Mouse (Mus musculus) embryonic facial prominence, embryonic 11.5 days (tissue): ENCODE measurements at regions not wholly inside any gene's neighbourhood (a gene's known extent, or its start where the extent isn't known, plus 50 kb on each side); places are given as distances from the start of the nearest gene placed in this dataset.

Experiments used
- ATAC-seq: fragments of 200-750 bp; cut with Nextera tagmentation; replicated peaks from 2 replicates; pipeline ENCODE4 v1.8.0; 2017; ENCODE audit warnings: low read depth; ENCODE audit not compliant: insufficient number of reproducible peaks, low FRiP score, low TSS enrichment
- DNase-seq: peaks from one replicate; pipeline ENCODE4 v3.0.0-alpha.2; 2015; ENCODE audit warnings: low spot score
- H3K27ac ChIP-seq: fragments of 300-500 bp; sonication (generic); replicated peaks from 2 replicates; pipeline ENCODE4 v1.5.1; 2014; ENCODE audit warnings: mild to moderate bottlenecking, low read depth, low read length, control low read depth
- H3K27me3 ChIP-seq: fragments of 300-500 bp; sonication (generic); 2 replicates; pipeline ENCODE4 v1.6.1; 2014; ENCODE audit warnings: mild to moderate bottlenecking, low read length, moderate library complexity, mixed read lengths; ENCODE audit not compliant: control insufficient read depth, insufficient read depth
- H3K36me3 ChIP-seq: fragments of 300-500 bp; sonication (generic); replicated peaks from 2 replicates; pipeline ENCODE4 v1.6.1; 2014; ENCODE audit warnings: low read depth, mild to moderate bottlenecking, low read length, moderate library complexity, mixed read lengths; ENCODE audit not compliant: control insufficient read depth, insufficient read depth
- H3K4me1 ChIP-seq: fragments of 300-500 bp; sonication (generic); 2 replicates; pipeline ENCODE4 v1.6.1; 2014; ENCODE audit warnings: low read length, mixed read lengths; ENCODE audit not compliant: control insufficient read depth, insufficient read depth
- H3K4me2 ChIP-seq: fragments of 300-500 bp; sonication (generic); 2 replicates; pipeline ENCODE4 v1.6.1; 2014; ENCODE audit warnings: low read depth, mild to moderate bottlenecking, control low read depth, low read length, moderate library complexity
- H3K4me3 ChIP-seq: fragments of 300-500 bp; sonication (generic); 2 replicates; pipeline ENCODE4 v1.5.1; 2014; ENCODE audit warnings: low read depth, low read length, control low read depth
- H3K9ac ChIP-seq: fragments of 300-500 bp; sonication (generic); replicated peaks from 2 replicates; pipeline ENCODE4 v1.6.1; 2014; ENCODE audit warnings: mild to moderate bottlenecking, control low read depth, low read length
- H3K9me3 ChIP-seq: fragments of 300-500 bp; sonication (generic); replicated peaks from 2 replicates; pipeline ENCODE4 v1.6.1; 2016; ENCODE audit warnings: mild to moderate bottlenecking, low read length, inconsistent platforms, mixed read lengths; ENCODE audit not compliant: control insufficient read depth
- WGBS: fragments of 180-500 bp; shearing (Covaris S2); extraction: QIAGEN DNeasy Blood & Tissue Kit; methylation state at CpG from one replicate; pipeline ENCODE4 v1.1.7; 2014; 5-methylcytosine and 5-hydroxymethylcytosine counted together

DNA sequence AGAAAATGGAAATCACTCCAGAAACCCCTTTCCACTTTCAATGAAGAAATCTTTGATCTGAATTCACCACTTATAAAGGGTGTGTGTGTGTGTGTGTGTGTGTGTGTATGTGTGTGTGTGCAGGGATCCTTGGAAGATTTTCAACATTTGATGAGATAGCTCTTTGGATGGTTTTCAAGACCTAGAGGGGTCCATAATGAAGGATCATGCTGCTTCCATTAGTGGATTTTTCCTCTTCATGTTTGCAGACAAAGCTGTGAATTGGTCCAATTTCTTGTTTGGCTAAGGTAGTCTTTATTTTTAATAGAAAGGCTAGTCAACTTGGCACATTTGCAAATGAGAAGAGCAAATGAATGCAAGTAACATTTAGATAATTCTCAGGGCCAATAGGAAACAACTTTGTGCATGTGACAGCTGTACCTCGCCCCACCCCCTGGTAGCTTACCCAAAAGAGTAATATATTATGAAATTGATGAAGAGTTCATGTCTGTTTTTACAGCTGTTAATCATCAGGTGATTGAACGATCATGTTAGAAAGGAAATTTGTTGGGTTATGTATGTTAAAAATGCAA, 257.4 kb downstream of the Etv1 start:
- WGBS, result 63% methylated on average over 2 of the region's 2 CpGs
- H3K27ac ChIP-seq, result no peak overlapping the region

GRCm38 (mm10) chr12:39038077-39038476, 258.9 kb downstream of the Etv1 start:
- ATAC-seq, result no peak
- no peak overlapping the region for H3K4me3 ChIP-seq
- H3K4me2 ChIP-seq, result no peak overlapping the region
- H3K27ac ChIP-seq, result no peak overlapping the region
- no peaks in the 10 kb centered on the region for H3K36me3 ChIP-seq
- no peaks in the 10 kb centered on the region for H3K4me1 ChIP-seq
- no peak overlapping the region for H3K9ac ChIP-seq
- 81% methylated on average over 3 of the region's 3 CpGs for WGBS
- no peaks in the 10 kb centered on the region for H3K9me3 ChIP-seq
- H3K27me3 ChIP-seq, result no peaks in the 10 kb centered on the region
- DNase-seq, result no peak

More for the DNA sequence above, 257.4 kb downstream of the Etv1 start:
- H3K4me1 ChIP-seq, result no peaks in the 10 kb centered on the region
- ATAC-seq (no peak), DNase-seq (no peak)
- H3K36me3 ChIP-seq, result no peaks in the 10 kb centered on the region
- H3K27me3 ChIP-seq, result no peaks in the 10 kb centered on the region
- no peak overlapping the region for H3K4me3 ChIP-seq
- no peaks in the 10 kb centered on the region for H3K9me3 ChIP-seq
- H3K9ac ChIP-seq, result no peak overlapping the region
- H3K4me2 ChIP-seq, result no peak overlapping the region

- H3K36me3 ChIP-seq, result no peaks in the 10 kb centered on the region
- ATAC-seq (no peak), DNase-seq (peak; percentile 31)
- H3K4me1 ChIP-seq, result no peaks in the 10 kb centered on the region
- H3K9me3 ChIP-seq, result no peaks in the 10 kb centered on the region
- no peaks in the 10 kb centered on the region for H3K27me3 ChIP-seq
- WGBS, result 26% methylated on average over 2 of the region's 2 CpGs
- no peak overlapping the region for H3K9ac ChIP-seq
- no peak overlapping the region for H3K27ac ChIP-seq
- H3K4me2 ChIP-seq, result no peak overlapping the region
- H3K4me3 ChIP-seq, result no peak overlapping the region
Measured at GRCm38 (mm10) chr12:39038656-39039055, 259.5 kb downstream of the Etv1 start.

DNA sequence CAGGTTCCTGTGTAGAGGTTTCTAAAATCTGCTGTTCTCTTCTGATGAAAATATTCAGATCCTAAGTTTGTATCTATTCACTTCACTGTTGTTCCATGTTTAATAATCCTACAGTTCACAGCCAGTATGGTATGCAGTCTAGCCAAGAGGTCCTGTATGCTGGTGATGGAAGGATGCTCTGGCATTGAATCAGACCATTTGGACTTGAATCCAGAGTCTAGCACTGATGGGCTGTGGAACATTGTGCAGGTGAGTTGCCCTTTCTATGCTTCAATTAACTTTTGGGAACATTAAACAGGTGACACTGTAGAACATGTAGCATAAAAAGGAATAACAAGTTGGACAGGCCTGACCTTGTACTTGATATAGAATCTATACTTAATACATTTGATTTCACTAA, 267.9 kb downstream of the Etv1 start:
- H3K9ac ChIP-seq, result no peak overlapping the region
- no peaks in the 10 kb centered on the region for H3K4me1 ChIP-seq
- H3K4me2 ChIP-seq, result no peak overlapping the region
- H3K27me3 ChIP-seq, result no peaks in the 10 kb centered on the region
- no peaks in the 10 kb centered on the region for H3K36me3 ChIP-seq
- H3K9me3 ChIP-seq, result no peaks in the 10 kb centered on the region
- ATAC-seq (no peak), DNase-seq (no peak)
- H3K27ac ChIP-seq, result no peak overlapping the region
- no peak overlapping the region for H3K4me3 ChIP-seq

- Histone ChIP-seq H3K9ac (no peak overlapping the region), H3K27me3 (no peaks in the 10 kb centered on the region), H3K27ac (no peak overlapping the region), H3K9me3 (no peaks in the 10 kb centered on the region), H3K4me1 (no peaks in the 10 kb centered on the region), H3K4me3 (no peak overlapping the region), H3K4me2 (no peak overlapping the region), H3K36me3 (no peaks in the 10 kb centered on the region)
- DNase-seq, result no peak
- no peak for ATAC-seq
- 71% methylated on average over 6 of the region's 6 CpGs for WGBS
Measured at GRCm38 (mm10) chr12:39048441-39048840, 269.3 kb downstream of the Etv1 start.

DNA sequence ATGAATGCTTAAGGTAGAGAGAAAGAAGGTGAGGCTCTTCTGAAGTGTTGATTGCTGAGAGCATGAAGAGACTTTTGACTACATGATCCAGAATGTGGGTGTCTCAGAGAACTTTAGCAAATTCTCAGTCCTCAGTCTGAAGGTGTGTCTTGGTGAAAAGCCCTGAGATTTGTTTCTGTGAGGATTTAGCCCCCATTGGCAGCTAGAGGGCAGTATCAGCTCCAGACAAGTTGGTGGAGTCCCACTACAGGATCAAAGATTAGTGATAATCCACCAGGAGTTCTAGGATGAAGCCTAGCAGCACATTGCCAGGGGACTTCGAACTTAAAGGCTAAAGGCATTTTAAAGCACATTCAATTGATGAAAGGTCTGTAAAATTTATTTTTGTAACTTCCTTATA, 269.8 kb downstream of the Etv1 start:
- no peak overlapping the region for H3K4me2 ChIP-seq
- H3K36me3 ChIP-seq, result no peaks in the 10 kb centered on the region
- no peaks in the 10 kb centered on the region for H3K27me3 ChIP-seq
- no peak for ATAC-seq
- H3K4me3 ChIP-seq, result no peak overlapping the region
- no peaks in the 10 kb centered on the region for H3K4me1 ChIP-seq
- no peak overlapping the region for H3K9ac ChIP-seq
- H3K27ac ChIP-seq, result no peak overlapping the region
- 76% methylated on average over 1 of the region's 1 CpGs for WGBS
- no peaks in the 10 kb centered on the region for H3K9me3 ChIP-seq
- peak; percentile 38 for DNase-seq

DNA sequence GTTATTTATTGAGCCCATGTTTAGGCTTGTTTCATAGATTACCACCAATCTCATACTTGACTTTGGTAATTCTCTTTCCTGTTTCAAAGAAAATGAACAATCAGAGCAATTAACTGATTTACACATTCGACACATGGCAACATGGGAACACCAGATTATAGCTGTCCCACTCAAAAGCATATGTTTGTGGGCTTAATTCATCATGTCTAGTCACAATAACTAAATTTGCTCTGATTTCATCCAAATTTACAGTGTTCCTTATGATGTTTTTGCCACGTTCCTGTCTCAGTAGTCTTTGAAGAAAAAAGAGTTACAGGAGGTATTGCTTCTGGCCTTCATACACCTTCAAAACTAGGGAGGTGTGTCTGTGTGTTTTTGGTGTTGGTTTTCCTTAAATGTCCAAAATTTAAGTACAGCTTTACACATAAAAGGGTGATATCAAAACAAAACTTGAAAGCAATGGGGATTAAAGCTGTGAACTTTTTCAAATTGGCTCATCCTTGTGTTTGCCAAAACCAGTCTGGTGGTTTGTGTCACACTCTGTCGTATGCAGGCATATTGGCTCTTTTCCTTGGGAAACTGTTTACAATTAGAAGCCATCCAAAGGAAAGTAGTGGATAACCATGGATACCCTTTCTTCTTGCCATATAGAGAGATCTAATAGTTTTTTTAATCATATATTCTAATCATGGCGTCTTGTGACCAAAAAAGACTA, 291.3 kb downstream of the Etv1 start:
- 86% methylated on average over 4 of the region's 4 CpGs for WGBS
- Histone ChIP-seq H3K27me3 (no peaks in the 10 kb centered on the region), H3K4me1 (no peaks in the 10 kb centered on the region), H3K4me3 (no peak overlapping the region), H3K4me2 (no peak overlapping the region), H3K9me3 (no peaks in the 10 kb centered on the region), H3K36me3 (no peaks in the 10 kb centered on the region), H3K27ac (no peak overlapping the region), H3K9ac (no peak overlapping the region)
- DNase-seq, result no peak
- no peak for ATAC-seq

DNA sequence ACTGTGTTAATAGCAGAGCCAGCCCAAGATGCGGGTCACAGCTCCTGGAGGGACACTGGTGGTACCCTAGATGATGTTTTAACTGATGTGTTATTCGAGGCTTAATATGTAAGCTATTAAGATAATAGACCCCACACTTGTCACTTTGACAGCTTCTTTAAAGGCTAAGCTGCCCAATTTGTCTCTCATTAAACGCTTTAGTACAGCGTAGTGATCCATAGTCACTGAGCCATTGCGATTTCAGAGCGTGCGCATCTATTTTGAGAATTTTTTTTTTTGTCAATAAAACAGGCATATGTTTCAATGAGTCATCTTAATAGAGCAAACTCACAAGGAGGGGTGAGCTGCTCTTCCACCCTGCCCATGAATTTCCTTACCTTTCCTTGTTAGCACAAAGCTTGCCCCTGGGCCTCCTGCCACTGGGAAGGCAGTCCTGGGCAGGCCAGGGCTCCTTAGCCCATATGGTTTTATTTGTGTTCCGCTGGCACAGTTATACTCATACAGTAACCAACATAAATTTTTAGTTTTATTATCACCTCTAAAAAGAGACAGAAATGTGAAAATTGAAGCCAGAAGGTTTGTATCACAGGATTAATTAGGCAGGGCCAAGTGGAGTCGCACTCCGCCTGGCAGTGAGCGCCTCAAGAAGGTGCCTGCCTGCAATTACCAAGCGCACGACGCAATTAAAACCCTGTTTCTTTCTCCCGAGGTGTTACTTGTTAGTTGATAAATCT, 294.3 kb downstream of the Etv1 start:
- DNase-seq (no peak), ATAC-seq (no peak)
- no peaks in the 10 kb centered on the region for H3K9me3 ChIP-seq
- H3K27ac ChIP-seq, result no peak overlapping the region
- no peak overlapping the region for H3K9ac ChIP-seq
- H3K4me3 ChIP-seq, result no peak overlapping the region
- H3K4me2 ChIP-seq, result no peak overlapping the region
- no peaks in the 10 kb centered on the region for H3K4me1 ChIP-seq
- H3K27me3 ChIP-seq, result no peaks in the 10 kb centered on the region
- WGBS, result 66% methylated on average over 15 of the region's 15 CpGs
- no peaks in the 10 kb centered on the region for H3K36me3 ChIP-seq
